Mouse (Mus musculus): ENCODE measurements around the gene Pprc1.

The Pprc1 gene

DNA sequence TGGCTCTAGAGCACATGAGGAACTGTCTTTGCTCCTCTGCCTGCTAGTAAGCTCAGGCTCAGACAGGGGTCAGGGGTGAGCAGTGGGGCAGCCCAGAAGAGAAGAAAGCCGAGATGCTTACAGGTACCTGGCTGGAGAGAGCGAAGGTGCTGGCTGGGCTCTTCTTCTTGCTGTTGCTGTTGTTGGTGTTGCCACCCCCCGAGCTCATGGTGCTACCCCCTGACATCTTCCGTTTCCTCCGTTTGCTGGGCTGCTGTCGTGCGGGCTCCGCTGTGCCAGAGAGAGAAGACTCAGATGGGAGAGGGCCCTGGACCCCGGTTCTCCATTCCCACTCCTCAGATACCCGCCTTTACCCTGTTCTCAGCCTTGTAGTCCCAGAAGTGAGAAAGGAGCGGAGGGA, 10.8 kb upstream of the Pprc1 start:
- no peak for DNase-seq (ENCODE audit: low spot score)

DNA sequence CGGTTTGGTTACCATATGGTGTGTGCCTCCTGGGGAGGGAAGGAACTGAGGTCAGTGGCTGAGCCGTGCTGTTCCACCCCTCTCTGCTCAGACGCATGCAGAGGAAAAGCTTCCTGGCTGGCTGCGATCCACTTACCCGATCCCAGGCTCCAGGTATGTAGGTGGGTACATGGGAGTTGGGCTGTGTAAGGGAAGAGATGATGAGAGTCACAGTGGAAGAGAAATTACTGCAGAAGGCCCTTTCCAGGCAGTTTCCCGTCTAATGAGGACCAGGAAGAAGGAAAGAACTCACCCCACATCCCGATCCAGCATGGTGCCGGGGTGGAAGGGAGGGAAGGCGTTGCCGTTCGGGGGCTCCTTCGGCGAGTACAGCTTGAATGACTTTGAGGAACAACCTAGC, 8.7 kb upstream of the Pprc1 start:
- DNase-seq (ENCODE audit: low spot score) = no peak

DNA sequence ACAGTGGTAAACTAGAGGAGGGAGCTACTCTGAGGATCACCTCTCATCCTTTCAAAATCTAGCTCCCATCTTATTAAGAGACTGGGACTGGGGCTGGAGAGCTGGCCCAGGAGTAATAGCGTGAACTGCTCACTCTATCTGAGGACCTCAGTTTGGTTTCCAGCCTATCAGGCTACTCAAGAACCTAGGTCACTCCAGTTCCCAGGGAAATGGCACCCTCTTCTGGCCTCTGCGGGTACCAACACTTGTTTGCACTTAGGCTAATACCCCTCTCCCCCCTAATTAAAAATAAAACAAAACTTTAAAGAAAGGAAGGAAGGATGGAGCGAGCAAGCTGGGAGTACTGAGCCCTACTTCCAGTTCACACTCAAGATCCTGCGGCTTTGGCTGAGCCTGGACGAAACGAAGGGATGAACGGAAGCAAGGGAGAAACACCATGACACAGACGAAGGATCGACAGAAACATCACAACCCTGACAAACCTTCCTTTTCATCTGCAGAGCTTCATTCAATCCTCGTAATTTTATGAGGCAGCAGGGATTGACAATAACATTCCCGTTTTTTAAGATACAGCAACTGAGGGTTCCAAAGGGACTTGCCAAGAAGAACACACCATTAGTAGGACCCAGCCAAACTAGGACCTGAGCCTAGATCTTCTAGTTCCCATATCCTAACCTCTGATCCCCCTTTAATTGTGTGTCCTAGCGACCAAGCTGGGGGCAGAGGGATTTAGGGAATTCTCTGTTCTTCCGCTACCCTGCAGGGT, 8.0 kb upstream of the Pprc1 start:
- DNase-seq (ENCODE audit: low spot score) = no peak

DNA sequence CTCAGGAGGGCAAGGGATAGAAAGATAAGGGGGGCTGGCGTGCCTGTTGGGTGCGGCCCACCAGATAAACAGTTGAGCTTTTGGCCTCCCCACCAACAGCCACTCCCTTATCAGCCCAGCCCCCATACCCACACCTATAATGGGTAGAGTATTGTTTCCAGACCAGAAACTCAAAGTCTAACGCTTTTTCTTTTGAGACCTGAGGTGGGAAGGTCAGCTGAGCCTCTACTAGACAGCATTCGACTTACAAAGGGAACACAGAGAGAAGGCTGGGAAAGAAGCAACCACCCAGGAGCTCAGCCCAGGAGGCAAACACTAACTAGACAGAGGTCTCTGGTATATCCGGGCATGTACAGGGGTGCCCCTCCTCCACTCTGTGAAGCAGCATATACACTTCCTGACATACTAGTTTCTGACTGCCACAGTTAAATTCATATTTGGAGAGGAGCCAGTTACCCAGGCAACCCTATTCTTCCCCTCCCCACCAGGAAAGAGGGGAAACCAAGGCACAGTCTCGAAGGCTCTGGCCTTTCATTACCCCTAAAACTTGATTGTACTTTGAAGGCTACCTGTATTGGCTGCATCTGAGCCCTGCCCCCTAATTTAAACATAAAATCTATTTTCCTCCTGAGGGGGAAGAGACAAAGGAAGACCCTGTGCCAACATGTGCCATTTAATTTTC, 7.3 kb upstream of the Pprc1 start:
- no peak for DNase-seq (ENCODE audit: low spot score)

DNA sequence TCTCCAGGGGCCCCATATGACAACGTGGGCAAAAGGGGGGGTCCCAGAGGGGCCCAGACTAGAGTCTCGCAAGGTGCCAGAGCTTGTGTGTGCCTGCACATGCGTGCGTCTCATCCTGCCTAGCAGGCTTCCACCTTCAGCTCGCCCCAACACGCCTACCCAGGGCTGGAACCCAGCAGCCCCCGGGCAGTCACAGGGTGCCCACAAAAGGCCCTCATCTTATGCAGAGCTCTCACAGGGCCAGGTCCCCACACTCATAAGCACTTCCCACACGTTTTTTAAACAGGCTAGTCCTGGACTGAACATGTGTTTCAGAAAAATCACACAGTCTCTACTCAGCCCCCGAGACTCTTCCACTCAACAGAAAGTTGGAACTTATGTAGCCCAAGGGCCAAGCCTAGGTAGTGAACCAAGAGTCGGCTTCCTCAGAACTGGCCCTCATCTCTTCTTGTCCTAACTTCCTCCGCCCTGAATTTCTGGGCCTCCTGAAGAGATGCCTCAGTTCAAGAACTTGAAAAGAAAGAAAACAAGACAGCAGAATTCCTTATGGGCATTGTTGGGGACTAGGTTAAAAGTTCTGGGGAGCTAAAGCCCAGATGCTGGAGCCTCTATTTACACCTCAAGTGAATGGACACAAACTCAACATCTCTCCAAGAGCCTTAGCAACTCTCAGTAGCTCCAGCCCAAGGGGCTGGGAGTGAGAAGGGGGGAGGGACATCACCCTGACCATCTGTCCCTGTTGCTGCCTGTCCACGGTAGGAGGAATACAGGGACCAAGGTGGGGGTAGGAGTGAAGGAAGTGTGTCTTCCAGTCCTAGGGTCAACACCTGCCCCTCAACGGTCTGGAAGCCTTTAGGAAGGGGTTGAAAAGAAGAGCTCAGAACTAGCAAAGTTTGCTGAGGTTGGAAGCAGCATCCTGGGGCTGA, 6.5 kb upstream of the Pprc1 start:
- no peak for DNase-seq (ENCODE audit: low spot score)

DNA sequence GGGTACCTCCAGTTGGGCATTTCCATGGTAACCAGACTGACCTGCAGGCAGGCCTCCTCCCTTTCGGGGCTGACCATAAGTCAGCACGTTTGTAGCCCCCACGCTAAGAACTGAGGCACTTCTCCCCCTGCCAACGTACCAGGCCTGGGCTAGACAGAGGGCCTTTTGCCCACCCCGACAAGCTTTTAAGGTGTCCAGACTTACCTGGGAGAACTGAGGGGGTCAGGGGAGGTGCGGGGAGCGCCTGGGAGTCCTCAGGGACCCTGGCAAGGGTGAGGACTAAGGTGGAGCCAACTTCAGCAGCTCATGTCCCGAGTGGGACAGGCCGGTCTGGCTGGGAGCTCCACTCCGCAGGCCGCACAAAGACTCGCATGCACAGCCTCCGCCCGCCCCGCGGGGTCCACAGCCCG, 5.8 kb upstream of the Pprc1 start:
- DNase-seq (ENCODE audit: low spot score) = no peak

DNA sequence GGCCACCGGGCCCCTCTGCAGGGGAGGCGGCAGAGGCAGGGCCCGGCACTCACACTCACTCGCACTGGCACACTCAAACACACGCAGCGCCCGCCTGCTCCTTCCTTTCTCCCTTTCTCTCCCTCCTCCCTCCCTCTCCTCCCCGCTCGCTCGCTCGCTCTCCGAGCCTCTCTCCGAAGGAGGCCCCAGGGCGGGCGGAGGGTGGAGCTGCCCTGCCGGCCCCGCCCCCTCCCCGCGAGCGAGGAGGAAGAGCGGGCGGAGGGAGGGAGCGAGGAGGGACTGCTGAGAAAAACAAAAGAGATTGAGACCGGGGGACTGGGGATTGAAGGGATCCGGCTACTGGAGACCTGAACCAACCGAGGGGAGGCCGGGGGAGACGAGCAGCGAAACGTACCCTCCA, 5.2 kb upstream of the Pprc1 start:
- peak; percentile 74 for DNase-seq (ENCODE audit: low spot score)

DNA sequence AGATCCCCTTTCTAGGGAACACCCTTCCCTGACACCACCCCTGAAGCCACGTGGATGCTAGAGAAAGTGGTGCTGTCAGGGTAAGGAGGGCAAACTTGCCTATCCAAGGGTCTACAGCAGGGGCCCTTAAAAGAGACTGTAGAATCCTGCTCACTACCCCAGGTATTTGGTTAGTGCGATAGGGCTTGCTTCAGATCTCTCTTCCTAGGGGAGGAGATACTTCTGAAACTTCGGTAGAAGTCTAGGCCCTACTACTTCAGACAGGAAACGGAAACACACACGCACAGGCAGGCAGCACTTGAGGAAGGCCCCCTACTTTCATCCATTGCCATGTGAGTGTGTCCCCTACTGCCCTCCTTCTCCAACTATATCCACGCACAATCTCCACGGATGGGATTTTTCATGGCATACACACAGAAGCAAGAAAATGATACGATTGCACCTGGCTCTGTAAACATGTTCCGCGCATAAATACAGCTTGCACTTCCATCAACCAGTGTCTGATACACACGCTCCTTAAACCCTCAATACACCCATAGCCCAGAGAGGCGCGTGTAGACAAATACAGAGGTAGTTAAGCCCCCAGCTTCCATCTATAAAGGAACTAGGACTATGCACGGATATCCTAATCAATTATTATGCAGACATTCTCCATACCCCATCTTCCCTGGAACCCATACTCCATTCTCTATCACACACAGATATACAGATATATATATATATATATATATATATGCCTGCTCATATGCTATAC, 4.4 kb upstream of the Pprc1 start:
- no peak for DNase-seq (ENCODE audit: low spot score)

DNA sequence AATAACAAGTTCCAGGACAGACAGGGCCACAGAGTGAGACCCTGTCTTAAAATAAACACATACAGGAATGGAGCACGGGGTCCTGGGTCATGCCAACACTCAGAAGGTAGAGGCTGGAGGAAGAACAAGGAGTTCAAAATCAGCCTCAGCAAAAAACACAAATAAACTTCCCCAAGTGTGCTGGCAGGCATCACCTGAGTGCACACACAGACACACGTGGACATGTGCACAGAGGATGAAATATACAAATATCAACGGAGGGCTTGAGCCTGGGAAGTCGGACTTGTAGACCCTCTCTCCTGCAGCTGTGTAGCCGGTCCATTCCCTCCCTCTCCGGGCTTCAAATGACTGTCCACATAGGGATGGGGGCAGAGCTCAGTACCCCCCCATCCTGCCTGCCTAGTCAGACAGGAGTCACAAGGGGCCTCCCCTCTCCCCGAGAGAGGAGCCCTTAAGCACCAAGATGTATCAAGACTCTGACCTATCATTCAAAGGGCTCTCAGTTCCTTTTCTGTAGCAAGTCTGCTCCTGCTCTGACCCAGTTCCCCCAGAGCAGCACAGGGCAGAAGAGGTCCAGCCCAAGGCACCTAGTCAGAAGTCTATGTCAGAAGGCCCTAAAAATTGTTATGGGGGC, 3.3 kb upstream of the Pprc1 start:
- no peak for DNase-seq (ENCODE audit: low spot score)

DNA sequence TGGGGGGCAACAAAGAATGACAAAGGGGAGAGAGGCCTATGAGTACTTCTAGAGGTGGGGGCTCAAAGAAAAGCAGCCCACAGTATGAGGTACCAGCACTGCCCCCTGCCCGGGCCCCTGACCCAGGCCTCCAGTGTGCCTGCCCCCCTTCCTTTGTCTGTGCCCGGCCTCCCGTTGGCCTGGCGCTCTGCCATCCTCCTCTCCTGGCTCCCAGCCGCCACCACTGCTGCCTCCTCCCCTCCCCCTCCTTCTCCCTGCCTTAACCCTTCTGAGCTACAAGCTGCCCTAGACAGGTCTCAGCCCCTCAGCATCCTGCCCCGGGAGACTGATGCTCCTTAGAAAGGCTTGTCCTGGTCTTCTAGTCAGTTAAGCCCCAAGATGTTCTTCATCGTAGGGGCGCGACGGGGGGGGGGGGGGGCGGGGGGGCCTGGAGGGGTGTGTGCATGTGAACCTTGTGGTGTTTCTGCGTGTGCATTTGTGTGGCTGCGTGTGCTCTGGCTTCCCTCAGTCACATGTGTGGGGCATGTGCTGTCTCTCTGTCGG, 2.7 kb upstream of the Pprc1 start:
- peak; percentile 68 for DNase-seq (ENCODE audit: low spot score)

DNA sequence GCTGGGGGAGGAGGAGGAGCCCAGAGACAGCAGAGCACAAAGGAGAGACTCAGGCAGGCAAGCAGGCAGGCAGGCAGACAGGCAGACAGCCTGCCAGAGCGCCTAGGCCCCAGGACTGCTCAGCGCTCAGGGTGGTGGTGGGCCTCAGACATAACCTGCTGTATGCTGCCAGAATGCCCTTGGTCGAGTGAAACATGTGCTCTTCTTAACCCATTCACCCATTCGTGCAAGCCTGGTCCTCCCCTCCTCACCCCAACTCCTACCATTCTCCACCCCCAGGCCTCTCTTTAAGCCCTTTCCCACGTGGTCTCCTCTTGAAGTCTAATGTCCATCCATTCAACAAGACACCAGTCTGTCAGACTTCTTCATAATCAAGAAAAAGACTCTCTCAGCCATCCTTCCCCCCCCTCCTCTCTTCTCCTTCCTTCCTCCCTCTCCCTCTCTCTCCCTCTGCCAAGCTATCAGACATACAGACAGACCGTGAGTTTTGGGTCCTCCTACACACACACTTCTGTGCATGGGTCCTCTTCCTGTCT, 2.1 kb upstream of the Pprc1 start:
- DNase-seq (ENCODE audit: low spot score) = no peak

DNA sequence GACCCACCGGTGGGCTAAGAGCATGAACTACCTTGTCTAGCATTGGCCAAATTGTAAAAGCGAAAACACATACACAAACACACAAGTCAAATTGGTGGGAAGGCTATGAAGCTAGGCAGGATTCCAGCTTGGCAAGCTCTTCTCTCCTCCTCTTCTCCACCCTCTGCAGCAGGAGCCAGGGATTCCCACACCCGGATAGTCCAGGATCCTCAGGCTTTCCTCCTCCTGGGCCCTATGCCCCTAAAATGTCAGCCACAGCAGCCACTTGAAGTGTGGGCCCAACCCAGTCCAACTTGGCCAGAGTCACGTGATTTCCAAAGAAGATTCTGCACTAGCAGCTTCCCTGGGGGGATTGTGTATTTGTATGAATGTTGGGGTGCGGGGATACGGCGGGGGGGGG, 1.3 kb upstream of the Pprc1 start:
- no peak for DNase-seq (ENCODE audit: low spot score)

DNA sequence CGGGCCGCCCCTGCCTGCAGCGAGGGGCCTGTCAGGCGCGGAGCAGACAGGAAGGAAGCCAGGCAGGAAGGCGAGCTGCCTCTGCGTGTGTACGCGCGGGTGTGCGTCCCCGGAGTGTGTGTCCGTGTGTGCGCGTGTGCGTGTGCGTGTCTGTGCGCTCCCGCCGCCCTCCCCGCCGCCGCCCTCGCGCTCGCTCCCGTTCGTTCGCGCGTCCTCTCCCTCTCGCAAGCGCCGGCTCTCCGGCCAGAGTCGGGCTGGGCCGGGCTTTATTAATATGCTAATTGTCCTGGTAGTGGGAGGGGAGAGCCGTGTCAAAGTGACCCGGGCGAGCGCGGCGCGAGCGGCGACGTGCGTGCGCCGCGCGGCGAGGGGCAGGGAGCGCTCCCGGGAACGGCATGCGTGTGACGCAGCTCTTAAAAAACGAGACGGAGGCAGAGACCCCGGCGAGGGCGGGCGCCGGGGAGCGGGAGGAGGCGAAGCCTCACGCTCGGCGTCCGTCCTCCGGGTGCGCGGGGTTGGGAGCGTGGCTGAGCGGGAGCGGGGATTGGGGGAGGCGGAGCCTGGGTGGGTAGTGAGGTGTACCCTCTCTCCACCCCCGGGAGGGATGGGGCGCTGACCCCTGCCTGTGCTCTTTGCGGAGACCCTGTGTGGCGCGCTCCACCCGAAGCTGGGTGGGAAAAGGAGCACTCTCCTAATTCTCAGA, 458 bp downstream of the Pprc1 start, which contains the start of gene Ldb1:
TSS of gene Ldb1 (minus strand) at position 222 of the 703 bp plus-strand sequence.
- DNase-seq (ENCODE audit: low spot score) = peak; percentile 69

DNA sequence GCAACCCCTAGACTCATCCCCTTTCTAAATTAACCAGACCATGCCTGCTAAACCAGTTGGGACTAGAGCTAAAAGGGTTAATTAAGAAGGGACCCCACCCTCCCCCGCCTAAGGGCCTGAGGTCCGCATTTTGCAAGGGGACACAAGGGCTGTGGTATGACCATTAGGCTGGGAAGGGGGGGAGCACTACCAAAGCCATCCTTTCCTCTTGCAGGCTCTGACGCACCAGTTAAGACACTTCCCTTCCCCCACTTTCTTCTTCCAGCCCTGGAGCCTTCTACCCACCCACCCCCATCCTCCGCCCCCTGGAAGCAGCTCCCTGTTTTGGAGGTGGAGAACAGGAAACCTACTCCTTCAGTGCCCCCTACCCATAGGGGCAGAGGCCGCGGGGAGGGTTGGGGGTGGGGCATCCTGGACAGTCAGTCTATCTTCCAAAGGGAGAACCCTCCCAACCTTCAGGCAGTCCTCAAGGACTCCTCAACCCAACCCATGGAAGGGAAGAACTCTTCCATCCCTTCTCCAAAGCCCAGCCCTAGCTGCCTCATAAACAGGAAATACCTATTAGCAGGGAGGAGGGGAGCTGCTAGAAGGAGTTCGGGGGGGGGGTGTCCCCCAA, 1.1 kb downstream of the Pprc1 start:
- DNase-seq (ENCODE audit: low spot score) = peak; percentile 55

DNA sequence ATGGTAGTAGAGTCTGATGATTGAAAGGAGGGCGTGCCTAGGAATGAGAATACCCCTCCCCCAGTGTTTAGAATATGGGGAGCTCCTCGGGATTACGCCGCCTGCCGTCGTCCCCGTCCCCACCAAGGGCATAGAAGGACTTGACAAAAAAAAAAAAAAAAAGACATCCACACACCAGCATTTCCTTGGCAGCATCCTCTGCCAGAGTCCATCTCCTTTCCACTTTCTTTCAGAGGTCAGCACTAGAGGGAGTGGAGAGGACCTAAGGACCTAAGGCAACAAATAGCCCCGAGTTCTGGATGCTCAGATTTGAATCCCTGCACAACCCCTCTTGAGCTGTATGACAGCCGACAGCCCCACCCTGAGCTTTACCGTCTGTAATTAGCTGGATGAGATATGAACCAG, 1.9 kb downstream of the Pprc1 start:
- no peak for DNase-seq (ENCODE audit: low spot score)

DNA sequence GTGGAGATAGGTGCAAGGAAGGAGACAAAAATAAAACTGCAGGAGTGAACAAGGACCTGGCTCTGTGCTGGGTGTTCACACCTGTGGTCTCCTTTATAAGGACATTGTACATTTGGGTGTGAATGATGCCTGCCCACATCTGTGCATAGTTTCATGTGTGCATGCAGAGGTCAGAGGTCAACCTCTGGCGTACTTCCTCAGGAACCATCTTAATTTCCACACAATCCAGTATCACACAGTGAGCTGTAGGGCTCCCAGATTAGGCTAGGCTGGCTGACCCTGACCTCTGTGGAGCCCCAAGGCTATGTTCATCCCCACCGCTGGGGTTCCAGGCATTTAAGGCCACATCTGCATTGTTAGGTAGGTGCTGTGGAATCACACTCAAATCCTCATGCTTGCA, 2.7 kb downstream of the Pprc1 start:
- DNase-seq (ENCODE audit: low spot score) = no peak

DNA sequence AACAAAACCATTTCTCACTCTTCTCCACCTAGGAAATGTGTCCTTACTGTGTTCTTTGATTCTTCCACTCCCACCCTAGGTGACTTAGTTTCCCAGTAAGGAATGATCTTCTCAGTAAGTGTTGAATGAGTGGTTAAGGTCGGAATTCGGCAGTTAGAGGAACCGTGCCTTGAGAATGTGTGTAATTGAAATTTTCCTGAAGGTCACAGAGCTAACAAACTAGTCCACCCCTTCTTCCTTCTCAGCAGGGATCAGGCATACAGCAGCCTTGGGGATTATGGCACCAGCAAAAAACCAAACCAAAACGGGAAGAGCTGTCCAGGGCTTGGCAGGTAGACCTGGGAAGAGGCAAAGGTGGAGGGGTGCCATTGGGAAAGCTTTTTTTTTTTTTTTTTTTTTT, 4.4 kb downstream of the Pprc1 start:
- no peak for DNase-seq (ENCODE audit: low spot score)

DNA sequence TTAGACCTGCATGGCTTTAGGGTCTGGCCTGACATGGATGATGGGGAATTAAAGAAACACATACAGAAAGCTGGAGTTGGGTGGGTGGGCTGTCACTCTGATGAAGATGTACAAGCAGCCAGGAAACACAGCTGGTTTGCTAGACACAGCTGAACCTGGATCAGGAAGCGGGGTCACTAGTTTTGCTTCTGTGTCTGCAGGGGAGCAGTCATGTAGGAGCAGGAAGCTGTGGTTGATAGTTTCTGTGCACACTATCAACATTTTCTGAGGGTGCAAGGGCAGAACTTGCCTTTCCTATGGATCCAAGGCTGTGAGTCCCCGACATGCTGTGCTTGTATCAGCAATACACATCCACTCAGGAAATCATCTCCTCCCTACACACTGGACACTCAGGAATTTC, 5.8 kb downstream of the Pprc1 start:
- DNase-seq (ENCODE audit: low spot score) = no peak

DNA sequence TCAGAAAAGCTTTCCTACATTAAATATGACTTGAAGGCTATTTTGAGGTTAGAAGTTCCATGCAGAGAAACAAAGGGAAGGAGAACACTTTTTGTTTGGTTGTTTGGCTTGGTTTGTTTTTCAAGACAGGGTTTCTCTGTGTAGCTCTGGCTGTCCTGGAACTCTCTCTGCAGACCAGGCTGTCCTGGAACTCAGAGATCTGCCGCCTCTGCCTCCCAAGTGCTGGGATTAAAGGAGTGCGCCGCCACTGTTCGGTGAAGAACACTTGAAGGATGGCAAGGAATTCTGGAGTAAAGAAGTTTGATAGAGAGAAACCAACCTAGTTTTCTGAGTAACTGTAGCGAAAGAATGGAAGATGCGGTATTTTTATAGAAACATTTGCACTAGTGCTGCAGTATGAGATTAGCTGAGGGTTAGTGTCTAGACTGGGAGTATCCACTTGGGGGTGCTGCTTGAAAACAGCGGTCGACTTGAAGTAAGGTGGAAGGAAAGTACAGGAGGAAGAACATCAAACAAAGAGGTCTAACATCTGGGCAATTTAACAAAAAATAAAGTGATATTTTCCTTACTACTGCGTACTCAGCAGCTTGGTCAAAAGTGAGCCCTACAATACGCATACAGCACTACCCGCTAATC, 11.2 kb downstream of the Pprc1 start:
- no peak for DNase-seq (ENCODE audit: low spot score)
